Mouse (Mus musculus) heart, embryonic 11.5 days (tissue): Measurements from ENCODE around the gene Pink1. TPM values are rescaled to one million over a fixed set of nuclear protein-coding genes. Genes with fewer than 3 reads are reported as not detected.
A peak's percentile ranks its signal among the peaks of the same experiment; 100 is the strongest.

ENCODE experiments used
- ATAC-seq: fragments of 200-750 bp; cut with Nextera tagmentation; replicated peaks from 2 replicates; pipeline ENCODE4 v1.8.0; 2017; ENCODE audit warnings: moderate library complexity; ENCODE audit not compliant: insufficient number of reproducible peaks, low FRiP score, low TSS enrichment
- H3K27ac ChIP-seq: fragments of 300-500 bp; sonication (generic); 2 replicates; pipeline ENCODE4 v1.5.1; 2014; ENCODE audit warnings: mild to moderate bottlenecking, low read depth, low read length
- H3K27me3 ChIP-seq: fragments of 300-500 bp; sonication (generic); 2 replicates; pipeline ENCODE4 v1.6.1; 2014; ENCODE audit warnings: mild to moderate bottlenecking, low read length, mixed read lengths; ENCODE audit not compliant: control insufficient read depth, insufficient read depth
- H3K36me3 ChIP-seq: fragments of 300-500 bp; sonication (generic); 2 replicates; pipeline ENCODE4 v1.6.1; 2014; ENCODE audit warnings: mild to moderate bottlenecking, low read length, moderate library complexity, mixed read lengths; ENCODE audit not compliant: control insufficient read depth, insufficient read depth
- H3K4me1 ChIP-seq: fragments of 300-500 bp; sonication (generic); 2 replicates; pipeline ENCODE4 v1.6.1; 2014; ENCODE audit warnings: low read length; ENCODE audit not compliant: control insufficient read depth, insufficient read depth
- H3K4me2 ChIP-seq: fragments of 300-500 bp; sonication (generic); 2 replicates; pipeline ENCODE4 v1.6.1; 2014; ENCODE audit warnings: mild to moderate bottlenecking, moderate library complexity
- H3K4me3 ChIP-seq: fragments of 300-500 bp; sonication (generic); 2 replicates; pipeline ENCODE4 v1.5.1; 2014; ENCODE audit warnings: low read depth, low read length
- H3K9ac ChIP-seq: fragments of 300-500 bp; sonication (generic); 2 replicates; pipeline ENCODE4 v1.6.1; 2014; ENCODE audit warnings: mild to moderate bottlenecking, low read depth, low read length, moderate library complexity
- H3K9me3 ChIP-seq: fragments of 300-500 bp; sonication (generic); replicated peaks from 2 replicates; pipeline ENCODE4 v1.6.1; 2016; ENCODE audit warnings: low read length; ENCODE audit not compliant: control insufficient read depth
- WGBS: fragments of 180-500 bp; shearing (Covaris S2); extraction: QIAGEN DNeasy Blood & Tissue Kit; methylation state at CpG from one replicate; pipeline ENCODE4 v1.1.7; 2014; ENCODE audit not compliant: insufficient replicate concordance; 5-methylcytosine and 5-hydroxymethylcytosine counted together
- polyA plus RNA-seq: library from polyadenylated mRNA; unstranded; fragments of >200 nt; fragmentation: Nextera tagmentation; extraction: Ambion mirVana; gene quantifications from 2 replicates; pipeline ENCODE4 v1.2.1, GENCODE M21; 2014

Pink1 gene
- polyA plus RNA-seq, 1 experiment from 2014 or later: 22.9 TPM

DNA sequence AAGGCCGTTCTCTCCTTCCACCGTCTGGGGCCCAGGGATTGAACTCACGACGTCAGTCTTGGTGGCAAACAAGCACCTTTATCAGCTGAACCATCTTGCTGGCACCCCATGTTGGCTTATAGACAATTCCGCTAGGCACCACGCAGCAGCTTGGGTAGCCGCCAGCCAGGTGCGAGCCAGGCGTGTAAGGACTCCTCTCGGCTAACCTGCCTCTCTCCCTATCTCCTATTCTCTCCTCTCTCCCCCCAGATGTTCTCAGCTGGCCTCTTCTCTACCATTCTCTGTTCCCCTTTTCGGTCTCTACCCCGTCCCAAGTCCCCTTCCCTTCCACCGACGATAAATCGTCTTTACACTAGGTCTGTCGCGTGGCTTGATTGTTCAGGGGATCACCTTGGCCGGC, 22.4 kb downstream of the Pink1 start:
- H3K27me3 ChIP-seq: no peaks in the 10 kb centered on the region
- H3K9ac ChIP-seq: peak overlapping the region; percentile 78
- H3K4me3 ChIP-seq: peak overlapping the region; percentile 77
- H3K4me2 ChIP-seq: peak overlapping the region; percentile 74
- WGBS: 17% methylated on average over 18 of the region's 18 CpGs
- H3K4me1 ChIP-seq: peaks cover 16% of the 10 kb centered on the region
- no peaks in the 10 kb centered on the region for H3K9me3 ChIP-seq
- H3K27ac ChIP-seq: peak overlapping the region; percentile 62; the same call in 1 of the 2 replicates
- 0 out of 2 replicates have a peak, but pooled peaks cover 5% of the 10 kb centered on the region for H3K36me3 ChIP-seq
- no peak for ATAC-seq

- ATAC-seq: no peak
- Histone ChIP-seq H3K36me3 (no peaks in the 10 kb centered on the region), H3K27me3 (no peaks in the 10 kb centered on the region), H3K9me3 (no peaks in the 10 kb centered on the region), H3K4me2 (no peak overlapping the region; the same call in 1 of the 2 replicates), H3K4me3 (no peak overlapping the region), H3K4me1 (peaks cover 16% of the 10 kb centered on the region), H3K27ac (no peak overlapping the region), H3K9ac (no peak overlapping the region)
- 96% methylated on average over 3 of the region's 3 CpGs for WGBS
These were observed 23.1 kb downstream of the Pink1 start for GRCm38 (mm10) chr4:138303011-138303410.

DNA sequence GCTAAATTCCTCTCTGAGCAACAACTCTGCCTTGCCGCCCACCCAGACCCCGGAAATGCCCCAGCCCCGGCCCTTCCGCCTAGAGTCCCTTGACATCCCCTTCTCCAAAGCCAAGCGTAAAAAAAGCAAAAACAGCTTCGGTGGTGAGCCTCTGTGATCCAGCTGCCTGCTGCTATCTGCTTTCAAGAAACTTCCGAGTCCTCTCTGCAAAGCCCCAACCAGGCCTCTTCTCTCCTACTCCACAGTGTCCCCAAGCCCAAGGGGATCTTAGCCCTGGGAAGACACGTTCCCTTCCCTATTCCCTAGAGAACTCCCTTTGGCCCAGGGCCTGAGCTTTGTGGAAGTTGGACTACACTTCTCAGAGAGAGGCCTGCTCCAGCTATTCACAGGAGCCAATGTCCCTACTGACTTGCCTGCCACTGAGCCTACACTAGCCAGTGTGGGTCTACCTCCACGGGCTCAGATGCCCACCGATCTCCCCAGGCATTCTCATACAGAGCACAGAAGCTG, 24.8 kb downstream of the Pink1 start:
- Histone ChIP-seq H3K4me3 (no peak overlapping the region), H3K9me3 (no peaks in the 10 kb centered on the region), H3K27me3 (no peaks in the 10 kb centered on the region), H3K36me3 (no peaks in the 10 kb centered on the region), H3K27ac (no peak overlapping the region), H3K4me2 (no peak overlapping the region), H3K4me1 (peaks cover 16% of the 10 kb centered on the region), H3K9ac (no peak overlapping the region)
- no peak for ATAC-seq
- 76% methylated on average over 10 of the region's 10 CpGs for WGBS

DNA sequence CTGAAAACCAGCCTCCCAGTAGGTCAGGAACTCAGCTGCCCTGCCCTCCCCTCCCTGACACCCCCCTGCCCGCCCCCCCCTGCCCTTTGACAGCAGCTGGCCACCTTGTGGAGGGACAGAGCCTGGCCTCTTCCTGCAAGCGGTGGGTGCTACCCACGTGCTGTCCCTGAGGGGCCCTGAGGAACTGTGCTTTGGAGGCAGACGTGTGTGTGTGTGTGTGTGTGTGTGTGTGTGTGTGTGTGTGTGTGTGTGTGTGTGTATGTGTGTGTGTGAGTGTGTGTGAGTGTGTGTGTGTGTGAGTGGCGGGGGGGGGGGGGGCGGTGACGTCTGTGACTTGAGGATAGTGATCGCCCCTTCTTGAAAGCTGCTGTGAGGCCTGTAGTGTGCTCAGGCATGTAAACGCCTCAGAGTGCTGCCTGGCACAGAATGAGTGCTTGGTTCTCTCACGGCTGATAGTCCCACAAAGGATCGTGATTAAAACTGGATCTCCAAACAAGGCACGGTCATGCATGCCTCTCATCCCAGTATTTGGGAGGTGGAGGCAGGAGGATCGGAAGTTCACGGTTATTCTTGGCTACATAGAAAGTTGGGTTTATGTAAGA, 32.1 kb downstream of the Pink1 start:
- 79% methylated on average over 10 of the region's 14 CpGs for WGBS
- 0 out of 2 replicates have a peak, but pooled peaks cover 2% of the 10 kb centered on the region for H3K27me3 ChIP-seq
- H3K4me2 ChIP-seq: no peak overlapping the region
- H3K4me3 ChIP-seq: no peak overlapping the region
- no peak overlapping the region for H3K27ac ChIP-seq
- H3K36me3 ChIP-seq: no peaks in the 10 kb centered on the region
- no peaks in the 10 kb centered on the region for H3K4me1 ChIP-seq
- no peaks in the 10 kb centered on the region for H3K9me3 ChIP-seq
- ATAC-seq: no peak
- no peak overlapping the region for H3K9ac ChIP-seq

GRCm38 (mm10) chr4:138293261-138293948, 32.7 kb downstream of the Pink1 start:
- 77% methylated on average over 18 of the region's 18 CpGs for WGBS
- no peak for ATAC-seq

GRCm38 (mm10) chr4:138292028-138292427, 34.1 kb downstream of the Pink1 start:
- Histone ChIP-seq H3K36me3 (no peaks in the 10 kb centered on the region), H3K27ac (no peak overlapping the region), H3K27me3 (0 out of 2 replicates have a peak, but pooled peaks cover 3% of the 10 kb centered on the region), H3K9ac (no peak overlapping the region), H3K4me2 (no peak overlapping the region), H3K9me3 (no peaks in the 10 kb centered on the region), H3K4me3 (no peak overlapping the region), H3K4me1 (no peaks in the 10 kb centered on the region)
- WGBS: 79% methylated on average over 13 of the region's 13 CpGs
- ATAC-seq: no peak

More at GRCm38 (mm10) chr4:138293261-138293948, 32.7 kb downstream of the Pink1 start:
- no peaks in the 10 kb centered on the region for H3K9me3 ChIP-seq
- H3K4me3 ChIP-seq: no peak overlapping the region
- H3K36me3 ChIP-seq: no peaks in the 10 kb centered on the region
- H3K27ac ChIP-seq: no peak overlapping the region
- H3K4me2 ChIP-seq: no peak overlapping the region
- no peaks in the 10 kb centered on the region for H3K4me1 ChIP-seq
- 0 out of 2 replicates have a peak, but pooled peaks cover 3% of the 10 kb centered on the region for H3K27me3 ChIP-seq
- H3K9ac ChIP-seq: no peak overlapping the region

DNA sequence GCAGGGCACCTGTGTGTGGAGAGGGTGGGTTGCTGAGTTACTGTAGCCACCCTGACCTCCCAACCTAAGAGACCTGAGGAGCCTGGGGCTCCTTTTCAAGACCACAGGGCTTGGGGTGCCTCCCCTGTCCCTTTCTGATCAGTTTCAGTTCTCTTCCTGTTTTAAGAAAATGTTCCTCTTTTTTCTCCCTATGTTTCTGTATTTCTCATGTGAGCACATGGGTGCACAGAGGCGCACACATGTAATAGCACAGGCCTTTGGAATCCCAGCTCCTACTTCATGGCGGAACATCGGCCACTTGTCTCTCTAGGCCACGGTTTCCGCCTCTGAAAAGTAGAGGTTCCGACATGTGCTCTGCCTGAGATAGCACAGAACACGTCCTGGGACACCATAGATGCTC, 37.4 kb downstream of the Pink1 start:
- no peaks in the 10 kb centered on the region for H3K4me1 ChIP-seq

GRCm38 (mm10) chr4:138286411-138286810, 39.7 kb downstream of the Pink1 start:
- Histone ChIP-seq H3K36me3 (no peaks in the 10 kb centered on the region), H3K9ac (no peak overlapping the region), H3K9me3 (no peaks in the 10 kb centered on the region), H3K4me3 (no peak overlapping the region), H3K27me3 (0 out of 2 replicates have a peak, but pooled peaks cover 3% of the 10 kb centered on the region), H3K4me1 (no peaks in the 10 kb centered on the region), H3K4me2 (no peak overlapping the region), H3K27ac (no peak overlapping the region)
- no peak for ATAC-seq
- WGBS: 81% methylated on average over 12 of the region's 12 CpGs

More for the DNA sequence above, 37.4 kb downstream of the Pink1 start:
- H3K36me3 ChIP-seq: no peaks in the 10 kb centered on the region
- WGBS: 73% methylated on average over 7 of the region's 7 CpGs
- H3K9ac ChIP-seq: no peak overlapping the region
- H3K4me3 ChIP-seq: no peak overlapping the region
- H3K27ac ChIP-seq: no peak overlapping the region
- H3K4me2 ChIP-seq: no peak overlapping the region
- no peaks in the 10 kb centered on the region for H3K9me3 ChIP-seq
- H3K27me3 ChIP-seq: 0 out of 2 replicates have a peak, but pooled peaks cover 3% of the 10 kb centered on the region
- ATAC-seq: no peak
